ENCODE assay signal across 12 mouse cellular contexts in genomic region chr14:55059931-55060330, GRCm38 (mm10). TPM values are rescaled to one million over a fixed set of nuclear protein-coding genes. Genes with fewer than 3 reads are reported as not detected.
DNase-seq lines count a peak whose midpoint lies in the region; ATAC-seq lines count a peak whose summit lies in the region.
"Had no signal": no experiment of that assay in that cellular context is flagged by ENCODE, and none has a peak within 500 bp of the region (broad histone marks: within the 10 kb centered on the region; RNA-seq: fewer than 3 reads in every experiment).

No protein-coding gene starts in this region.

- H3K27ac ChIP-seq in neural tube, embryonic 14.5 days (ENCODE audit: low read depth, low read length) = peak overlapping the region; percentile 39
- peak overlapping the region; percentile 51; the same call in 1 of the 2 replicates for H3K27ac ChIP-seq in liver, embryonic 15.5 days (replicated peaks)
- H3K27ac ChIP-seq in heart, embryonic 12.5 days (ENCODE audit: poor library complexity, severe bottlenecking) = no peak overlapping the region
- H3K27ac ChIP-seq: limb, embryonic 15.5 days; stomach, postnatal 0 days had no signal

- no peak for ATAC-seq in neural tube, embryonic 14.5 days (ENCODE audit: low read depth)
- no peak for ATAC-seq in liver, embryonic 15.5 days (ENCODE audit: insufficient read depth)
- no peak for ATAC-seq in heart, embryonic 12.5 days (ENCODE audit: insufficient number of reproducible peaks, low FRiP score)

- peak overlapping the region; percentile 8; the same call in 1 of the 2 replicates for H3K4me2 ChIP-seq in neural tube, embryonic 14.5 days (ENCODE audit: low read depth, low read length)
- no peak overlapping the region for H3K4me2 ChIP-seq in liver, embryonic 15.5 days
- no peak overlapping the region for H3K4me2 ChIP-seq in heart, embryonic 12.5 days
- H3K4me2 ChIP-seq: limb, embryonic 15.5 days had no signal

- peaks cover 37% of the 10 kb centered on the region for H3K4me1 ChIP-seq in neural tube, embryonic 14.5 days (ENCODE audit: control insufficient read depth, insufficient read depth, low read length)
- H3K4me1 ChIP-seq in liver, embryonic 15.5 days (replicated peaks) = peaks cover 80% of the 10 kb centered on the region
- H3K4me1 ChIP-seq in heart, embryonic 12.5 days (replicated peaks) = peaks cover 22% of the 10 kb centered on the region

- no peaks in the 10 kb centered on the region for H3K9me3 ChIP-seq in neural tube, embryonic 14.5 days (ENCODE audit: control insufficient read depth, low read length)
- H3K9me3 ChIP-seq in liver, embryonic 15.5 days (replicated peaks) = no peaks in the 10 kb centered on the region
- no peaks in the 10 kb centered on the region for H3K9me3 ChIP-seq in heart, embryonic 12.5 days (replicated peaks)
- H3K9me3 ChIP-seq: limb, embryonic 15.5 days had no signal

- H3K4me3 ChIP-seq in neural tube, embryonic 14.5 days (ENCODE audit: low read depth, low read length) = no peak overlapping the region
- no peak overlapping the region for H3K4me3 ChIP-seq in liver, embryonic 15.5 days (replicated peaks)
- no peak overlapping the region for H3K4me3 ChIP-seq in heart, embryonic 12.5 days
- H3K4me3 ChIP-seq: limb, embryonic 15.5 days had no signal

- DNase-seq in embryo, embryonic 10 days (ENCODE audit: low spot score) = peak; percentile 29
- DNase-seq in embryo, embryonic 11 days = no peak
- no peak for DNase-seq in neural tube, embryonic 10.5 days (ENCODE audit: extremely low spot score, low spot score)
- no peak for DNase-seq in spleen, postnatal 4 days (ENCODE audit: low spot score in 2 of 2)
- DNase-seq in gastrocnemius, adult 8-10 months (ENCODE audit: low spot score in 2 of 2) = no peak
- DNase-seq: adrenal gland, postnatal 14 days; cerebellum, adult 9-11 months had no signal

- WGBS in neural tube, embryonic 14.5 days = 76% methylated on average over 5 of the region's 5 CpGs
- 82% methylated on average over 5 of the region's 5 CpGs for WGBS in liver, embryonic 15.5 days (ENCODE audit: insufficient replicate concordance)
- 52% methylated on average over 5 of the region's 5 CpGs for WGBS in heart, embryonic 12.5 days

- no peaks in the 10 kb centered on the region for H3K27me3 ChIP-seq in neural tube, embryonic 14.5 days (ENCODE audit: control insufficient read depth, insufficient read depth, low read length)
- no peaks in the 10 kb centered on the region; the same call in 1 of the 2 replicates for H3K27me3 ChIP-seq in liver, embryonic 15.5 days
- H3K27me3 ChIP-seq in heart, embryonic 12.5 days (replicated peaks) = peaks cover 26% of the 10 kb centered on the region
- H3K27me3 ChIP-seq: limb, embryonic 15.5 days had no signal

- peaks cover 26% of the 10 kb centered on the region for H3K36me3 ChIP-seq in neural tube, embryonic 14.5 days (ENCODE audit: control insufficient read depth, insufficient read depth, low read length)
- no peaks in the 10 kb centered on the region for H3K36me3 ChIP-seq in liver, embryonic 15.5 days (replicated peaks)
- H3K36me3 ChIP-seq in heart, embryonic 12.5 days = no peaks in the 10 kb centered on the region

- H3K9ac ChIP-seq in neural tube, embryonic 14.5 days (replicated peaks; ENCODE audit: low read depth, low read length) = no peak overlapping the region
- H3K9ac ChIP-seq in liver, embryonic 15.5 days = no peak overlapping the region
- no peak overlapping the region for H3K9ac ChIP-seq in heart, embryonic 12.5 days
- H3K9ac ChIP-seq: limb, embryonic 15.5 days had no signal

RNA-seq across cellular contexts. Expression of gene Zfhx2, which starts 32.2 kb away (rescaled TPM):
- 23.9 and 27.3 TPM in 2 replicates for polyA plus RNA-seq in neural tube, embryonic 14.5 days (2014; fragmentation: Nextera tagmentation; extraction: Ambion mirVana)
- polyA plus RNA-seq in liver, embryonic 15.5 days (2015; fragmentation: Nextera tagmentation; extraction: Ambion mirVana) = 1.2 and 1.6 TPM in 2 replicates
- 1 to 10 TPM; 4.9 to 6.2 (median 5.6) TPM for total RNA-seq in gastrocnemius, adult 8-10 months (2022)
- 4.4 and 4.5 TPM in 2 replicates for polyA plus RNA-seq in heart, embryonic 12.5 days (2016; fragmentation: Nextera tagmentation; extraction: Ambion mirVana)

RNA-seq across cellular contexts. Expression of gene Thtpa, which starts 34.7 kb away (rescaled TPM):
- polyA plus RNA-seq in neural tube, embryonic 14.5 days (2014; fragmentation: Nextera tagmentation; extraction: Ambion mirVana) = 29.3 and 32.0 TPM in 2 replicates
- polyA plus RNA-seq in liver, embryonic 15.5 days (2015; fragmentation: Nextera tagmentation; extraction: Ambion mirVana) = 4.4 and 6.2 TPM in 2 replicates
- 10 to 100 TPM; 13.4 to 15.6 (median 14.9) TPM for total RNA-seq in gastrocnemius, adult 8-10 months (2022)
- 14.3 and 14.8 TPM in 2 replicates for polyA plus RNA-seq in heart, embryonic 12.5 days (2016; fragmentation: Nextera tagmentation; extraction: Ambion mirVana)

RNA-seq across cellular contexts. Expression of gene Ngdn, which starts 44.7 kb away (rescaled TPM):
- 44.9 and 50.9 TPM in 2 replicates for polyA plus RNA-seq in neural tube, embryonic 14.5 days (2014; fragmentation: Nextera tagmentation; extraction: Ambion mirVana)
- 34.0 and 34.6 TPM in 2 replicates for polyA plus RNA-seq in liver, embryonic 15.5 days (2015; fragmentation: Nextera tagmentation; extraction: Ambion mirVana)
- total RNA-seq in gastrocnemius, adult 8-10 months (2022) = 10 to 100 TPM; 18.5 to 19.7 (median 19.1) TPM
- 55.7 and 60.8 TPM in 2 replicates for polyA plus RNA-seq in heart, embryonic 12.5 days (2016; fragmentation: Nextera tagmentation; extraction: Ambion mirVana)

RNA-seq across cellular contexts. Expression of gene Ap1g2, which starts 46.5 kb away (rescaled TPM):
- 5.4 and 7.0 TPM in 2 replicates for polyA plus RNA-seq in neural tube, embryonic 14.5 days (2014; fragmentation: Nextera tagmentation; extraction: Ambion mirVana)
- 16.3 and 17.4 TPM in 2 replicates for polyA plus RNA-seq in liver, embryonic 15.5 days (2015; fragmentation: Nextera tagmentation; extraction: Ambion mirVana)
- 1 to 10 TPM; 2.2 to 3.9 (median 3.6) TPM for total RNA-seq in gastrocnemius, adult 8-10 months (2022)
- polyA plus RNA-seq in heart, embryonic 12.5 days (2016; fragmentation: Nextera tagmentation; extraction: Ambion mirVana) = 8.7 and 9.8 TPM in 2 replicates

RNA-seq across cellular contexts. Expression of gene Jph4, which starts 56.8 kb away (rescaled TPM):
- polyA plus RNA-seq in neural tube, embryonic 14.5 days (2014; fragmentation: Nextera tagmentation; extraction: Ambion mirVana) = 36.2 and 41.3 TPM in 2 replicates
- 0.02 TPM in 1 of 2 replicates, not detected in the other for polyA plus RNA-seq in liver, embryonic 15.5 days (2015; fragmentation: Nextera tagmentation; extraction: Ambion mirVana)
- total RNA-seq in gastrocnemius, adult 8-10 months (2022) = under 1 TPM in 2 of 4 experiments, not detected in 2; 0.08 to 0.19 TPM
- 0.09 and 0.18 TPM in 2 replicates for polyA plus RNA-seq in heart, embryonic 12.5 days (2016; fragmentation: Nextera tagmentation; extraction: Ambion mirVana)
